Mouse (Mus musculus) mature B cell (primary cell): ENCODE measurements around the gene Tenm2.

ENCODE experiments used
- in situ Hi-C: fragments of 300-500 bp; cut with MboI; formaldehyde crosslinking; loops from 2 replicates; pipeline ENCODE4 v1.14.3; 2019

Gene Tenm2

GRCm38 (mm10) chr11:36137276-36137675, 1098.5 kb downstream of the Tenm2 start:
- in situ Hi-C loops: no loop called here

GRCm38 (mm10) chr11:36134645-36135044, 1101.1 kb downstream of the Tenm2 start:
- in situ Hi-C loops: no loop called here

- in situ Hi-C loops: no loop called here
These were observed 1112.5 kb downstream of the Tenm2 start for GRCm38 (mm10) chr11:36123275-36123674.

GRCm38 (mm10) chr11:36121410-36121929, 1114.3 kb downstream of the Tenm2 start:
- in situ Hi-C loops: no loop called here

GRCm38 (mm10) chr11:36120591-36121409, 1115.0 kb downstream of the Tenm2 start:
- in situ Hi-C loops: no loop called here

GRCm38 (mm10) chr11:36113326-36113725, 1122.4 kb downstream of the Tenm2 start:
- in situ Hi-C loops: no loop called here

- in situ Hi-C loops: no loop called here
These were observed 1126.6 kb downstream of the Tenm2 start for GRCm38 (mm10) chr11:36108970-36109731.

- in situ Hi-C loops: no loop called here
These were observed 1127.9 kb downstream of the Tenm2 start for GRCm38 (mm10) chr11:36107840-36108239.

- in situ Hi-C loops: no loop called here
These were observed 1129.1 kb downstream of the Tenm2 start for GRCm38 (mm10) chr11:36106639-36107038.

GRCm38 (mm10) chr11:36103556-36103955, 1132.2 kb downstream of the Tenm2 start:
- in situ Hi-C loops: no loop called here

GRCm38 (mm10) chr11:36096219-36096618, 1139.5 kb downstream of the Tenm2 start:
- in situ Hi-C loops: no loop called here

- in situ Hi-C loops: no loop called here
These were observed 1145.6 kb downstream of the Tenm2 start for GRCm38 (mm10) chr11:36090210-36090609.

- in situ Hi-C loops: no loop called here
These were observed 1154.2 kb downstream of the Tenm2 start for GRCm38 (mm10) chr11:36081399-36082053.

GRCm38 (mm10) chr11:36080766-36081165, 1155.0 kb downstream of the Tenm2 start:
- in situ Hi-C loops: no loop called here

GRCm38 (mm10) chr11:36078391-36078790, 1157.4 kb downstream of the Tenm2 start:
- in situ Hi-C loops: no loop called here

GRCm38 (mm10) chr11:36074015-36074567, 1161.7 kb downstream of the Tenm2 start:
- in situ Hi-C loops: no loop called here

GRCm38 (mm10) chr11:36073074-36073818, 1162.5 kb downstream of the Tenm2 start:
- in situ Hi-C loops: no loop called here

- in situ Hi-C loops: no loop called here
These were observed 1163.1 kb downstream of the Tenm2 start for GRCm38 (mm10) chr11:36072646-36073045.

- in situ Hi-C loops: no loop called here
These were observed 1163.7 kb downstream of the Tenm2 start for GRCm38 (mm10) chr11:36072038-36072437.

- in situ Hi-C loops: no loop called here
These were observed 1176.4 kb downstream of the Tenm2 start for GRCm38 (mm10) chr11:36059325-36059843.

GRCm38 (mm10) chr11:36056525-36056924, 1179.2 kb downstream of the Tenm2 start:
- in situ Hi-C loops: no loop called here
